Mouse (Mus musculus) spleen, adult 18-20 months (tissue): ENCODE data around the gene Ncam1.

Experiments
- DNase-seq, 2 experiments: peaks; one replicate each; pipeline ENCODE4 v3.0.0; 2022; ENCODE audit warnings: mixed read lengths in 2 of 2

Gene Ncam1

GRCm38 (mm10) chr9:49493979-49494649, 304.6 kb downstream of the Ncam1 start:
- DNase-seq, result peak in 1 of 2 experiments; percentile 10

DNA sequence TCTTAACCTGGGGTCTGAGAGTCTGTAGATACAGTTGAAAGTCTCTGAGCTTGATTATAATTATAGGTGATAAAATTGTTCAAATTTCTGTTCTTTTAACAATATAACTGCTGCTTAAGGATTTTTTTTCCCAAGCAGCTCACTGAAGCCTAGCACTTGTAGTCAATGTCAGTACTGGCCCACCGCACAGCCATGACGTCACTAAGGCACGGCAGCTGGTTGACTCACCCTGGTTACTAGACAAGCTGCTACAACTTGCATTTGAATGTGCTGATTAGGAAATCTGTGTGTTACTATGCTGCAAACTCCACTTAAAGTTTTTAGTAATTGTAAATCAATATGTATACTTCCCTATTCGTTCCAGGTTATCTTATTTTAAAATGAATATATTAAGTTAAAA, 308.1 kb downstream of the Ncam1 start:
- no peak for DNase-seq

- peak in 1 of 2 experiments; percentile 66 for DNase-seq
These were observed 309.5 kb downstream of the Ncam1 start for GRCm38 (mm10) chr9:49488912-49489895.

DNA sequence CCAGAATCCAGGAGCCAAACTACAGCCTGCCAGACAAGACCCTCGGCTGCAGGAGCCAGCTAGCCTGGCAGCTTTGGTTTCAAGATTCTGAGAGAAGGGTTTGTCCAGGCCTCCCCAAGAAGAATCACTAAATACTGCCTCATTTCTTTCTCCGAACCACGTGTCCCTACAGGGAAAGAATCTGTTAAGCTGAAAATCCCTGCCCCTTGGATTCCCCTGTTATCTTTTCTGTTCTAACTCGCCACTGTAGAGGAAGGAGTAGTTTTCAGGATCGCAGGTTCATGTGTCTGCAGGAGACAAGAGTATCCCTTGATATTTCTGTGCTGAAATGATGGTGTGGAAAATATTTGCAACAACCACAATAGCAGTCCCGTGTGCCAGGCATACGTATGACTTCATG, 310.5 kb downstream of the Ncam1 start:
- no peak for DNase-seq

DNA sequence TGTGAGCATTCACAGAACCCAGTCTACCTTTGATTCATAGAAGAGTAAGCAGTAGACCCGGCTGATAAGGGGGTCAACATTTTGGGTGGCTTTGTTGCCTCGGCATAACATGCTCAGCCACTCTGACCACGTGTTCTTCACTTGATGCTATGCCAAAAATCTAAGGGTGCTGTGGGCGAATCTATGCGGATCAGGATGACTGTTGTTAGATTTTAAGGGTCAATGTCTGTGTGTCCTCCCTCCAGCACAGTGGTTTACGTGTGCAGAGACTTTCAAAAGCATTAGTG, 311.1 kb downstream of the Ncam1 start:
- no peak for DNase-seq

- DNase-seq, result no peak
These were observed 311.7 kb downstream of the Ncam1 start for GRCm38 (mm10) chr9:49486805-49487656.

DNA sequence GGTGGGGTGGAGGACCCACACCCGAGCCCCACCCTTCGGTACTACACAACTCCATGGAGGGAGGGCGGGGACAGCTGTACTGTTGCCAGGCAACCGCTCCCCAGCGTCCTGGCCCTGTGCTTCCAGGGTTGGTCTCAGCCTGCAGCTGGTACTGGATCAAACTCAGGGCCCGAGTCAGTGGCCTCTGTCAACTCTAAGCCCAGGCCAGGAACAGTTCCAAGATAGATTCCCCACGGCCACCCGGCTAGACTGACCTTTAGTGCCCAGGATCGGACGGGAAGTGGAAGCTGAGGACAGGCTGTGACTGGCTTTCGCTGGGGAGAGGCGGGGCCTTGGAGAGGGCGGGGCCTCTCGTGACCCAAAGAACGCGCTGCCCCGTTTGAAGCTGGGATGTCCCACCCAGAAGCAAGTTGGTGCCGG, 312.8 kb downstream of the Ncam1 start, which contains the start of gene Ttc12:
Gene Ttc12 (minus strand): TSS at position 334 of the 420 bp plus-strand sequence.
- peak; percentile 28 to 48 for DNase-seq

- DNase-seq, result no peak
These were observed 313.4 kb downstream of the Ncam1 start for GRCm38 (mm10) chr9:49485250-49485891.

GRCm38 (mm10) chr9:49483316-49483715, 315.4 kb downstream of the Ncam1 start:
- no peak for DNase-seq

GRCm38 (mm10) chr9:49472126-49472525, 326.6 kb downstream of the Ncam1 start:
- DNase-seq, result no peak

- DNase-seq, result no peak
These were observed 327.8 kb downstream of the Ncam1 start for GRCm38 (mm10) chr9:49470946-49471345.

DNA sequence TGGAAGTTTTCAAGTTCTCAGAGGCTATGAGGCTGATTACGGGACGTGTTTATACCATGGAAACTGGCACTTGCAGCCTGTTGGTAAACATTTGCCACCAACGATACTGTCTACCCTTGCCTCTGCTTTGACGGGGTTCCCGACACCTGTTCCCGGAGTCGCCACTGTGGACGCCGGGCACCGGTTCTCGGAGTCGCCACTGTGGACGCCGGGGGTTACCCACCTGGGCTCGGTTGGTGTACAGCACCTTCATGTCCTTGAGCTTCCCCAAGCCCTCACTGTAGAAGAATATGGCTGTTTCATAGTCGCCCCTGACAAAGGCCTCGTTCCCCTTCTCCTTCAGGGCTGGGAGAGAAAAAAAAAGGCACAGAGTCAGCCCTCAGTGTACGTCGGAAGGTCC, 328.7 kb downstream of the Ncam1 start:
- DNase-seq, result no peak

DNA sequence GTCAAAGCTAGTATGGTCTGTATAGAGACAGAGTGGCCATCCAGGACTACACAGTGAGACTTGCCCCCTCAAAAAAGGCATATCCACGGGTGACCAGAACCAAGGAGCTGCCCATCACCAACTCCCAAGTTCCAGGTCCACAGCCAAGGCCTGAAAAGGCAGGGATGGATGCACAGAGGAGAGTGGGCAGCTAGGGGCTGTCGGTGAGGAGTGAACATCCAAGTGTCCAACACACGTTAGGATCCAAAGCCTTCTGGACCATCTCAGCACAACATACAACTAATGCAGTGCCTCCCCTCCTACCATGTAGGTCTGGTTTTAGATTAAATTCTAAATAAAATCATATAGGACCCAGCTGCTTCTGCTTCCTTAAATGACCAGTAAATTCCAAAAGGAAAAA, 342.6 kb downstream of the Ncam1 start:
- DNase-seq, result no peak

- no peak for DNase-seq
These were observed 346.3 kb downstream of the Ncam1 start for GRCm38 (mm10) chr9:49452396-49452795.
